Mouse (Mus musculus): ENCODE data around the gene Epsti1.

Epsti1 gene

GRCm38 (mm10) chr14:77921641-77922040, 17.6 kb downstream of the Epsti1 start:
- in situ Hi-C loops (cut with MboI, MseI): loop anchor here (10.0 kb wide), 1 partner anchor 207 kb away; no protein-coding TSS in a partner anchor

DNA sequence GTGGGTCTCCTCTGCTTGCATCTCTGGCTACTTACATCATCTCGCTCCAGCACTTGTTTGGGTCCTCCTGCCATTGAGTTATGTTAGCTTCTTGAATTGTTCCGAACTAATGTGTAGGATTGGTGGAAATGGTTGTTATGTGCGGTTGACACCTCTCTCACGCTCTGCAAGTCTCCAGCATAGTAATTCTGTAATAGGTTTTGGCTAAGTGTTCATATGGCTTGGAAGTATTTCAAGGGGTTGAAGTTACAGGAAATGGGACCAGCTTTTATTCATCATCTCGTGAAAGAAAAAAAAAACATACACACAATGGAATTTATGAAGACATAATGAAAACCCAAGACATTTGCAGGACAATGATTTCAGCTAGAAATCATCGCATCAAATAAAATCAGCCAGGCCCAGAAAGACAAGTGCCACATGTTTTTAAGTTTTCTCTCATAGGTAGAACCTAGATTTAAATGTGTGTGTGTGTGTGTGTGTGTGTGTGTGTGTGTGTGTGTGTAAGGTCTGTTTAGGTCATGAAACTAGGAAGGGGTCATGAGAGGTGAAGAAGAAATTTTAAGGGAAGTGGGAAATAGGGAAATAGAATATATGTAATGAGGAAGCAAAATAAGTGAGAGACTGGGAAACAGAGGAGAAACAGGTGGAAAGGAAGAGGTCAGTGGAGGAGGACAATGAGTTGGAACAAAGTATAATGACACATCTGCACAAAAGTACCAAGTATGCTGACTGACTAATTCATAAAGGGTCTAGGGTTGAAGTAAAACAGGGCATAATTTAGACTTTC, 19.2 kb downstream of the Epsti1 start:
- in situ Hi-C loops (cut with MboI, MseI): loop anchor here (10.0 kb wide), 1 partner anchor 208 kb away; no protein-coding TSS in a partner anchor

GRCm38 (mm10) chr14:77925414-77925813, 21.4 kb downstream of the Epsti1 start:
- in situ Hi-C loops (cut with MboI, MseI): loop anchor here (10.0 kb wide), 1 partner anchor 211 kb away; no protein-coding TSS in a partner anchor

- in situ Hi-C loops (cut with MboI, MseI): loop anchor here (10.0 kb wide), 1 partner anchor 212 kb away; no protein-coding TSS in a partner anchor
Observed at GRCm38 (mm10) chr14:77926718-77927117, 22.7 kb downstream of the Epsti1 start.

- in situ Hi-C loops (cut with MboI, MseI): loop anchor here (10.0 kb wide), 1 partner anchor 213 kb away; no protein-coding TSS in a partner anchor
Observed at GRCm38 (mm10) chr14:77928021-77928420, 24.0 kb downstream of the Epsti1 start.

- in situ Hi-C loops (cut with MboI, MseI): loop anchor here (10.0 kb wide), 1 partner anchor 214 kb away; no protein-coding TSS in a partner anchor
Observed at GRCm38 (mm10) chr14:77928653-77929052, 24.6 kb downstream of the Epsti1 start.

DNA sequence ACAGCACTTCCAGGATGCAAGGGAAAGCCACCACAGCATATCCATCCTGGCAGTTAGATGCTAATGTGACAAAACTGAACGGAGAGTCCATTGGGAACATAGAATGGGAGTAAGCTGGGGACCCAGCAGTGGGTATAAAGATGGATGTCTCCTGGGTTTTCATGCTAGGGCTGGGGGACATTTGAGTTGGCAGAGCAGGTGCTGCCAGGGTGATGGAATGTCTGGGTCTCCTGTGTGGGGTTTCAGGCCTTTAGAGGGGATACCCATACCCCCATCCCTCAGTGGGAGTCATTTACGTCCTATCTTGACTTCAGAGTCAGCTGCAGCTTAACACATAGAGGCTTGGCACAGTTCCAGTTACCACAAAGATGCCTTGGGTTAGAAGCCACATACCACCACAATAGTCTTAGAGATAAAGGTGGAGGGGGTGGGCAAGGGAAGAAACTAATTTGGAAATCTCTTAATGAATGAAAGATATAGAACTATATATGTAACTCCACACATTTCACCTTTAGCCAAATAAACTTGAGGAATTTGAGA, 25.2 kb downstream of the Epsti1 start:
- in situ Hi-C loops (cut with MboI, MseI): loop anchor here (10.0 kb wide), 1 partner anchor 214 kb away; no protein-coding TSS in a partner anchor

DNA sequence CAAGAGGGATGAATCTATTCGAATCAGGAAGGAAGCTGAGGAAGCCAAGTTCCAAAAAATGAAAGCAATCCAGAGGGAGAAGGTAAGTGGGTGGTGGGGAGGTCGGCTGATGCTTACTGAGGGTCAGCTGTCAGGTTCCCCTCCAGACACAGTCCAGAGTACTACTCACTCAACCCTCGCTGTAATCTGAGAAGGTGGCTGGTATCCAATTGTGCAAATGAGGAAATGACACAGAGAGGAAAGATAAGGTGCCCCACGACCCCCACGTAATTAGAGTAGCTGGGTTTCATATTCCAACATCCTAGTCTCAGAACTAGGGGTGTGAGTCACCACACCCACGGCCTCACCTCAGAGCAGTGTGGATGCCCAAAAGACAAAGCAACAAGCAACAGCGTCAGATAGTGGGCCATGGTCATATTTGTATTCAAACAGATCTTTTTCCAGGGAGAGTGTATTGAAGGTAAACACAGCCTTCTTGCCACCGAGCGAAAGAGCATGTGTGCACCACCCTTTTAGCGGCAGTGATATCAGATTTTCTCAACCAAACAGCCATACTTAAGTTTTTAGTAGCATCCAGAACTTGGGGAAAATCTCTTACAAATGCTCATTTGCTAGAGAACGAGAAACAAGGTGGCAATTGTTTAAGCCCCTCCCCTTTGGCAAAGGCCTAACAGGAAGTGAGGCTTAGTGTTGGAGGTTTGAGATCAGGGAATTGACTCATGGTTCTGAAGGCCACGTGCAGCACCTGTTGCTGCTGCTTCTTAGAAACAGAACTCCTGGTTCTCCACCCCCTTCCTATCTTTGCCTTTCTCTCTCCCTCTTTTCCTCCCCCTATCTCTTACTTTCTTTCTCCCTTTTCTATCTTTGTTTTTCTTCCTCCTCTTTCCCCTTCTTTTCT, 28.4 kb downstream of the Epsti1 start:
- in situ Hi-C loops (cut with MboI, MseI): loop anchor here (10.0 kb wide), 1 partner anchor 1318 kb away; no protein-coding TSS in a partner anchor

GRCm38 (mm10) chr14:77933243-77933642, 29.2 kb downstream of the Epsti1 start:
- in situ Hi-C loops (cut with MboI, MseI): loop anchor here (10.0 kb wide), 1 partner anchor 1318 kb away; no protein-coding TSS in a partner anchor

GRCm38 (mm10) chr14:77934431-77934830, 30.4 kb downstream of the Epsti1 start:
- in situ Hi-C loops (cut with MboI, MseI): loop anchor here (10.0 kb wide), 1 partner anchor 1320 kb away; no protein-coding TSS in a partner anchor

DNA sequence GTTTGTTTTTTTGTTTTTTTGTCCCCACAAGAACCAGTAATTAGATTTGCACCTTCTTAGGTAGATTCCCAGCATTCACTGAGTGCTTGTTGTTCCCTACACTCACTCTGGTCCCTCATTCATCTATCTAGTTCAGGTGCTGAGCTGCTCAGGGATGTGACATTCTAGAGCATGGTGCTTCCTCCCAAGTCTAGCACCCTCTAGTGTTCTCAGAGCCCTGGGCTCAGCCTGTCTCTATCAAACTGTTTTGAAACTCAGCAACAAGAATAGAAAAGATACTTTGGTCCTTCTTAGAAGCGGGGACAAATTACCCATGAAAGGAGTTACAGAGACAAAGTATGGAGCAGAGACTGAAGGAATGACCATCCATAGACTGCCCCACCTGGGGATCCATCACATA, 37.1 kb downstream of the Epsti1 start:
- in situ Hi-C loops (cut with MboI, MseI): no loop called here

- in situ Hi-C loops (cut with MboI, MseI): no loop called here
Observed at GRCm38 (mm10) chr14:77942235-77942634, 38.2 kb downstream of the Epsti1 start.

DNA sequence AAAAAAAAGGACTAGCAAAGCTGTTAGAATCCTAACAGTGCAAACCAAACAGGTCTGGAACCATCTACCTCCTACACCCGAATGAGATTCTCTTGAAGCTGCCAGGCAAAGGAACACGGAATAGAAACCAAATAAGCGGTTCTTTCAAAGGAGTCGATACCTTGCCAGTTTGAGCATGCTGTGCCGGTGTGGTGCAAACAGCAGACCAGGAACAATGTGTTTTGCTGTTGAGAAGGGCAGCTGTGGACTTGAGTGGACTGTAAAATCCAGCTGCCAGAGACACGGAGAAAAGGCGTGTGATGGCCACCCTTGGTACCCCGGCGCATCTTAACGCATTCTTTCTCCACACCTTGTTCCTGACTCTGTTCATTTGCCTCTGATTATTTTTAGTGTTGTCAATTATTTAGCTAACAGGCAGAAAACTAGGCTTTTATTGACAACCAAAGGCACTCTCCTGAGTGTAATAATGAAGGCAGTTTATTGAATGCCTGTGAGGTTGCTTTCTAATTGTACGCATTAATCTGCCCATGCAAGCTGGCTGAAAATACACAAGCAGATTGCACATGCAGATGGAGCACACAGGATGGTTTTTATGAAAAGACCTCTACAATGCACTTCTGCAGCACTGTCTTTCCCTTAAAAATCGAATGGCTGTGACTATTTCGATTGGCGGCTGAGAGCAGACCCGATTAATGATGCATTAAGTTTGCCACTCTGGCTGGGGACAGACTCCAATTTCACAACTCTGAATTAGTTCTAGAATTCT, 38.9 kb downstream of the Epsti1 start:
- in situ Hi-C loops (cut with MboI, MseI): no loop called here

GRCm38 (mm10) chr14:77961741-77962140, 57.7 kb downstream of the Epsti1 start:
- in situ Hi-C loops (cut with MboI, MseI): no loop called here

GRCm38 (mm10) chr14:77963525-77963924, 59.5 kb downstream of the Epsti1 start:
- in situ Hi-C loops (cut with MboI, MseI): no loop called here

- in situ Hi-C loops (cut with MboI, MseI): no loop called here
Observed at GRCm38 (mm10) chr14:77971355-77971754, 67.3 kb downstream of the Epsti1 start.

DNA sequence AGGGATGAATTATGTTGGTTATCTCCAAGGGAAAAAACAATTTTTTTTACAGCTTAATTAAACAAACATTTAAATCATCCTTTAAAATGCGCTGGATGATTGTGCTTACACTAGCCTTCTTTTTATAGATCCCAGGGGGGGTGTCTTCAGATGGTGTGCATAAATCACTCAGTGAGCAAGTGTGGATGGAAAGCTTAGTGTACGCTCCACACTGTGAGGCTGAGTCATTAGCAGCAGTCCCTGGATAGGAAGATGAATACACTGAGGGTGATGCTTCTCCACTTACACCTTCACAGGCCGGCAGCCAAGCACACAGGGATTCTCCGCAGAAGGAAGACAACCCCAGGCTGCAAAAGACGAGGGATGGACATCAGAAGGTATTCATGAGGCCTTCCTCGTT, 70.2 kb downstream of the Epsti1 start:
- in situ Hi-C loops (cut with MboI, MseI): no loop called here

DNA sequence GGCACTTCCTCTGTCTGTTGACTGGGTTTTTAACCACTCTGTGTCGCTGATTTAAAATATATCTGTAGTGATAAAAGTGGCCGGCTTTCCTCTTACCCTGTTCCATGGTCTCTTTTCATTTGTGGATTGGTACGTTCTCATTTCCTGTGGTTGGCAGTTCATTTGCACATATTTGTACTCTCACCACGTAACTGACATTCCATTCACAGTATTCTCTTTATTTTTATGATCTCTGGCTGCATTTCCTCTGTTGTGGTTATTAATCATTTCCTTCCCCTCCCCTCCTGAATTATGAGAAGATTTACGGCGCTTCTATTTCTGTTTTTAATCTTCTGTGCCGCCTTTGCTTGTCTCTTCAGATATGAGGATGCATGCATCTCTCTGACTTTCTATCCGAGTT, 71.7 kb downstream of the Epsti1 start:
- in situ Hi-C loops (cut with MboI, MseI): no loop called here

DNA sequence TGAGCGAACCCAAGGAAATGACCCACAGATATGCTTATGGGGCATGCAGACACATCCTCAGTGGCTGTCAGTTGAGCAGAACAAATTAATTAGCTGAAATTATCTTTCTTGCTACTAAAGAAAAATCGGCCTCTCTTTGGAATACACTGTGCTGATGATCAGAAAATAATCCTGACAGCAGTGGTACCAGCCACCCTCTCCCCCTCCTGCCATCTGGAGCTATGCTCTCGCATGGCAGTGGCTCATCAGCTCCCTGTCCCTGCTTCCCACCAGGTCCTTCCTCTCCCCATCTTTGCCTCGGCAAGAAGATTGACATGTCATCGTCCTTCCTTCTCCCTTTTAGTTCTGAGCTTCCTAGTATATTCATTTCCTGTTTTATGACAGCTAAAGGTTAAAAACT, 77.5 kb downstream of the Epsti1 start:
- in situ Hi-C loops (cut with MboI, MseI): no loop called here

- in situ Hi-C loops (cut with MboI, MseI): no loop called here
Observed at GRCm38 (mm10) chr14:77997731-77998130, 93.7 kb downstream of the Epsti1 start.

DNA sequence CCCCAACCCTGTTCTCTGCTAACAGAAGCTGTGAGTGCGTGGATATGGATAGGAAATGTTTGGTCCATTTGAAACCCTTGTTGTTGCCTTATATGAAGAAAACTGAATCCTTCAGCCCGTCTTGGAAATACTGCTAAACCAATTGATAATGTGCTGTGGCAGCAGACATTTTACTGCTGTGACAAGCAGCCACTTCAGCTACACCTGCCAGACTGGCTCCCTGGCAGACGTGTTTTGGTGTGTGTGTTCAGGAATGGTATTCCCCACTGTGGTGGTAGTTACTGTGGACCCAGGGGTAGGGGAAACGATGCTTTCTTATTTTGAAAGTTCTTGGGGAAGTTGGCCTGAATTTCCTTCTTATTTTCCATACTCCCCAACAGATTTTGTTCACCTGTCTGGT, 100.4 kb downstream of the Epsti1 start:
- in situ Hi-C loops (cut with MboI, MseI): no loop called here

All from T-helper 2 cell (primary cell).